Comparison of ENCODE assay signal across 8 mouse cellular contexts in genomic region chr17:29660762-29661391, GRCm38 (mm10). TPM values are rescaled to one million over a fixed set of nuclear protein-coding genes. Genes with fewer than 3 reads are reported as not detected.
DNase-seq lines count a peak whose midpoint lies in the region; ATAC-seq lines count a peak whose summit lies in the region.

No protein-coding gene starts in this region.

- peak; percentile 59 for DNase-seq in adrenal gland, postnatal 14 days
- DNase-seq in adrenal gland, postnatal 10 days: no peak
- peak; percentile 44 for DNase-seq in neural tube, embryonic 11.5 days (ENCODE audit: low spot score)
- DNase-seq in neural tube, embryonic 10.5 days (ENCODE audit: extremely low spot score, low spot score): no peak
- DNase-seq in forelimb bud, embryonic 11.5 days (ENCODE audit: low read depth, low spot score): peak; percentile 6
- DNase-seq in thymus, postnatal 10 days (ENCODE audit: low spot score in 2 of 2): peak; percentile 32 to 34
- DNase-seq in cerebellum, postnatal 10 days: no peak

- peaks cover 52% of the 10 kb centered on the region for H3K79me2 ChIP-seq in macrophage (ENCODE audit: inconsistent target)

- WGBS in neural tube, embryonic 11.5 days: under 1% methylated on average over 39 of the region's 41 CpGs
- under 1% methylated on average over 41 of the region's 41 CpGs for WGBS in macrophage (ENCODE audit: missing documents)

- H3K4me2 ChIP-seq in neural tube, embryonic 11.5 days (ENCODE audit: low read depth): peak overlapping the region; percentile 93

- ATAC-seq in neural tube, embryonic 11.5 days (ENCODE audit: insufficient read depth, low FRiP score, low TSS enrichment): peak; percentile 63

- H3K9me3 ChIP-seq in neural tube, embryonic 11.5 days (ENCODE audit: control insufficient read depth, low read length): no peaks in the 10 kb centered on the region

- peak overlapping the region; percentile 92 for H3K27ac ChIP-seq in neural tube, embryonic 11.5 days (ENCODE audit: low read depth, low read length)
- H3K27ac ChIP-seq in macrophage: peak overlapping the region; percentile 77

- peaks cover 6% of the 10 kb centered on the region for H3K4me1 ChIP-seq in neural tube, embryonic 11.5 days (ENCODE audit: control insufficient read depth, insufficient read depth, low read length)

- no peaks in the 10 kb centered on the region for H3K27me3 ChIP-seq in neural tube, embryonic 11.5 days (ENCODE audit: control insufficient read depth, insufficient read depth, low read length)

- H3K4me3 ChIP-seq in neural tube, embryonic 11.5 days (ENCODE audit: low read depth, low read length): peak overlapping the region; percentile 85
- peak overlapping the region; percentile 93 for H3K4me3 ChIP-seq in macrophage (ENCODE audit: inconsistent target)

- peak overlapping the region; percentile 92 for H3K9ac ChIP-seq in neural tube, embryonic 11.5 days (ENCODE audit: low read length)

- peaks cover 2% of the 10 kb centered on the region; the same call in 1 of the 2 replicates for H3K36me3 ChIP-seq in neural tube, embryonic 11.5 days (ENCODE audit: control insufficient read depth, insufficient read depth, low read length)
- H3K36me3 ChIP-seq in macrophage (ENCODE audit: inconsistent target): peaks cover 25% of the 10 kb centered on the region; the same call in 1 of the 2 replicates

RNA-seq across cellular contexts. Expression of gene Cmtr1, which starts 0.5 kb away (rescaled TPM):
- total RNA-seq in adrenal gland, postnatal 14 days (2021): 70.7 and 71.6 TPM in 2 replicates
- total RNA-seq in adrenal gland, postnatal 10 days (2021): 10 to 100 TPM; 52.4 to 99.0 TPM
- 138 and 147 TPM in 2 replicates for polyA plus RNA-seq in neural tube, embryonic 11.5 days (2014; fragmentation: Nextera tagmentation; extraction: Ambion mirVana)
- total RNA-seq in macrophage (2018; cell fraction: chromatin; rRNA removed): 100 to 1,000 TPM; 184 to 850 (median 368) TPM
- 100 to 1,000 TPM in 5 of 26 experiments, 10 to 100 TPM in 21; 36.3 to 138 (median 64.2) TPM for total RNA-seq in macrophage (2018; cell fraction: cytosol; rRNA removed)
- 100 to 1,000 TPM; 107 to 488 (median 177) TPM for total RNA-seq in macrophage (2018; cell fraction: nucleus; rRNA removed)
- polyA plus RNA-seq in macrophage (2018): 37.1 to 60.9 TPM (median 43.9 TPM) in 3 replicates

RNA-seq across cellular contexts. Expression of gene Gm28043, which starts 46.2 kb away (rescaled TPM):
- 3.2 and 3.3 TPM in 2 replicates for total RNA-seq in adrenal gland, postnatal 14 days (2021)
- 1 to 10 TPM; 2.3 to 4.6 TPM for total RNA-seq in adrenal gland, postnatal 10 days (2021)
- polyA plus RNA-seq in neural tube, embryonic 11.5 days (2014; fragmentation: Nextera tagmentation; extraction: Ambion mirVana): 2.7 and 2.9 TPM in 2 replicates
- total RNA-seq in macrophage (2018; cell fraction: chromatin; rRNA removed): 10 to 100 TPM; 22.8 to 86.4 (median 45.2) TPM
- total RNA-seq in macrophage (2018; cell fraction: cytosol; rRNA removed): 1 to 10 TPM in 13 of 26 experiments, under 1 TPM in 13; 0.37 to 4.7 (median 1.0) TPM
- 10 to 100 TPM; 11.4 to 59.4 (median 19.3) TPM for total RNA-seq in macrophage (2018; cell fraction: nucleus; rRNA removed)
- 0.70 to 2.4 TPM (median 1.0 TPM) in 3 replicates for polyA plus RNA-seq in macrophage (2018)

RNA-seq across cellular contexts. Expression of gene Rnf8, which starts 46.3 kb away (rescaled TPM):
- total RNA-seq in adrenal gland, postnatal 14 days (2021): 41.5 and 45.4 TPM in 2 replicates
- 10 to 100 TPM; 43.1 to 50.7 TPM for total RNA-seq in adrenal gland, postnatal 10 days (2021)
- polyA plus RNA-seq in neural tube, embryonic 11.5 days (2014; fragmentation: Nextera tagmentation; extraction: Ambion mirVana): 109 and 112 TPM in 2 replicates
- 100 to 1,000 TPM in 6 of 26 experiments, 10 to 100 TPM in 20; 32.4 to 138 (median 79.1) TPM for total RNA-seq in macrophage (2018; cell fraction: chromatin; rRNA removed)
- total RNA-seq in macrophage (2018; cell fraction: cytosol; rRNA removed): 10 to 100 TPM in 21 of 26 experiments, 1 to 10 TPM in 5; 8.7 to 18.0 (median 12.3) TPM
- total RNA-seq in macrophage (2018; cell fraction: nucleus; rRNA removed): 10 to 100 TPM; 21.3 to 89.0 (median 37.5) TPM
- 15.4 to 16.8 TPM (median 16.5 TPM) in 3 replicates for polyA plus RNA-seq in macrophage (2018)

RNA-seq across cellular contexts. Expression of gene Ccdc167, which starts 56.0 kb away (rescaled TPM):
- 12.7 and 13.9 TPM in 2 replicates for total RNA-seq in adrenal gland, postnatal 14 days (2021)
- 10 to 100 TPM; 12.7 to 17.2 TPM for total RNA-seq in adrenal gland, postnatal 10 days (2021)
- 16.1 and 16.4 TPM in 2 replicates for polyA plus RNA-seq in neural tube, embryonic 11.5 days (2014; fragmentation: Nextera tagmentation; extraction: Ambion mirVana)
- total RNA-seq in macrophage (2018; cell fraction: chromatin; rRNA removed): 10 to 100 TPM in 15 of 26 experiments, 1 to 10 TPM in 11; 1.3 to 39.8 (median 11.3) TPM
- total RNA-seq in macrophage (2018; cell fraction: cytosol; rRNA removed): 1 to 10 TPM; 2.7 to 5.5 (median 3.7) TPM
- 10 to 100 TPM in 7 of 26 experiments, 1 to 10 TPM in 19; 1.3 to 17.7 (median 8.0) TPM for total RNA-seq in macrophage (2018; cell fraction: nucleus; rRNA removed)
- polyA plus RNA-seq in macrophage (2018): 4.0 to 5.7 TPM (median 4.5 TPM) in 3 replicates

Comparison
In these comparisons a context has a peak if more than half of its experiments do, and no peak if none do; other contexts are left out.
1. DNase-seq: peak in adrenal gland, postnatal 14 days (single experiment), neural tube, embryonic 11.5 days (single experiment), forelimb bud, embryonic 11.5 days (single experiment) and thymus, postnatal 10 days (2 of 2); none in adrenal gland, postnatal 10 days (single experiment), neural tube, embryonic 10.5 days (single experiment) and cerebellum, postnatal 10 days (0 of 2).